Mouse (Mus musculus) CH12.LX (cell line): Measurements from ENCODE around the gene Gm26938. TPM values are rescaled to one million over a fixed set of nuclear protein-coding genes. Genes with fewer than 3 reads are reported as not detected.

Experiments used
- DNase-seq: peaks from one replicate; pipeline ENCODE4 v3.0.0-alpha.2; 2013; ENCODE audit errors: extremely low read depth
- H3K27ac ChIP-seq: 2 replicates; pipeline ENCODE4 v1.5.1; 2012; ENCODE audit warnings: low read depth, mild to moderate bottlenecking, control low read depth, moderate library complexity; ENCODE audit not compliant: insufficient read depth
- H3K27me3 ChIP-seq: replicated peaks from 2 replicates; pipeline ENCODE3; 2012; ENCODE audit warnings: inconsistent platforms
- H3K36me3 ChIP-seq, 2 experiments: replicated peaks in 1 of 2; 2 replicates each; pipeline versions ENCODE3 to v1.6.1; 2012; ENCODE audit warnings: inconsistent platforms in 1 of 2, low read length in 1 of 2, mild to moderate bottlenecking in 1 of 2, mixed read lengths in 1 of 2, moderate library complexity in 1 of 2; ENCODE audit not compliant: control insufficient read depth in 1 of 2, insufficient read depth in 1 of 2
- H3K4me1 ChIP-seq, 2 experiments: 2 replicates each; pipeline ENCODE4 v1.6.1; 2012; ENCODE audit warnings: inconsistent platforms in 1 of 2, moderate library complexity in 1 of 2; ENCODE audit not compliant: insufficient read depth in 2 of 2, control insufficient read depth in 1 of 2
- H3K4me2 ChIP-seq: 2 replicates; pipeline ENCODE4 v1.6.1; 2012; ENCODE audit warnings: low read depth, mild to moderate bottlenecking, control low read depth; ENCODE audit not compliant: poor library complexity, insufficient read depth, severe bottlenecking
- H3K4me3 ChIP-seq, 3 experiments: fragments of 150-350 bp in 1 of 3; sonication (generic) in 1 of 3; replicated peaks in 1 of 3; 2 replicates each; pipeline versions ENCODE3 to v1.5.1; 2011 to 2012; ENCODE audit warnings: low read depth in 2 of 3, low read length in 2 of 3, mild to moderate bottlenecking in 2 of 3, moderate library complexity in 2 of 3, control low read depth in 1 of 3, improper control_type of control experiment in 1 of 3, inconsistent platforms in 1 of 3, mixed read lengths in 1 of 3; ENCODE audit not compliant: poor library complexity in 1 of 3
- H3K79me2 ChIP-seq: replicated peaks from 2 replicates; pipeline ENCODE4 v1.6.1; 2012; ENCODE audit warnings: mild to moderate bottlenecking, moderate library complexity; ENCODE audit not compliant: control insufficient read depth, poor library complexity, insufficient read depth, severe bottlenecking; ENCODE audit errors: extremely low read depth
- H3K9ac ChIP-seq: 2 replicates; pipeline ENCODE4 v1.6.1; 2012; ENCODE audit warnings: low read depth, mild to moderate bottlenecking, control low read depth, moderate library complexity; ENCODE audit not compliant: insufficient read depth
- H3K9me3 ChIP-seq: replicated peaks from 2 replicates; pipeline ENCODE3; 2012; ENCODE audit warnings: low read length, inconsistent platforms, mixed read lengths
- CHD1 ChIP-seq: IDR thresholded peaks from 2 replicates; pipeline ENCODE4 v1.6.1; 2012; ENCODE audit warnings: low read depth, low read length, improper control_type of control experiment, inconsistent platforms
- CTCF ChIP-seq, 2 experiments: IDR thresholded peaks in 1 of 2; conservative IDR thresholded peaks in 1 of 2; 2 replicates each; pipeline ENCODE4 v1.5.1; 2011 to 2012; ENCODE audit warnings: low read depth in 2 of 2, low read length in 2 of 2, improper control_type of control experiment in 1 of 2, inconsistent platforms in 1 of 2, mild to moderate bottlenecking in 1 of 2, moderate library complexity in 1 of 2
- E2F4 ChIP-seq: IDR thresholded peaks from 2 replicates; pipeline ENCODE4 v1.6.1; 2011; ENCODE audit warnings: low read depth, low read length, improper control_type of control experiment; ENCODE audit not compliant: insufficient replicate concordance
- GABPA ChIP-seq: IDR thresholded peaks from 2 replicates; pipeline ENCODE4 v1.6.1; 2012; ENCODE audit warnings: low read depth, low read length, improper control_type of control experiment, inconsistent platforms; ENCODE audit not compliant: insufficient replicate concordance
- HCFC1 ChIP-seq: IDR thresholded peaks from 2 replicates; pipeline ENCODE4 v1.6.1; 2012; ENCODE audit warnings: low read depth, mild to moderate bottlenecking, inconsistent platforms, low read length, improper control_type of control experiment
- IRF4 ChIP-seq: IDR thresholded peaks from 2 replicates; pipeline ENCODE4 v1.6.1; 2014; ENCODE audit warnings: low read depth, mild to moderate bottlenecking, inconsistent platforms, low read length, improper control_type of control experiment
- JUND ChIP-seq: conservative IDR thresholded peaks from 2 replicates; pipeline ENCODE4 v1.6.1; 2011; ENCODE audit warnings: low read depth, low read length, improper control_type of control experiment
- MAX ChIP-seq: IDR thresholded peaks from 2 replicates; pipeline ENCODE4 v1.6.1; 2011; ENCODE audit warnings: low read length, improper control_type of control experiment
- MAZ ChIP-seq: IDR thresholded peaks from 2 replicates; pipeline ENCODE4 v1.6.1; 2012; ENCODE audit warnings: low read depth, mild to moderate bottlenecking, inconsistent platforms, low read length, improper control_type of control experiment, moderate library complexity
- NRF1 ChIP-seq: IDR thresholded peaks from 2 replicates; pipeline ENCODE4 v1.6.1; 2014; ENCODE audit warnings: low read depth, mild to moderate bottlenecking, inconsistent platforms, low read length, improper control_type of control experiment, moderate library complexity
- PAX5 ChIP-seq: IDR thresholded peaks from 2 replicates; pipeline ENCODE4 v1.6.1; 2012; ENCODE audit warnings: low read length, inconsistent platforms, mixed read lengths
- POLR2A ChIP-seq: IDR thresholded peaks from 2 replicates; pipeline ENCODE4 v1.6.1; 2011; ENCODE audit warnings: low read depth, mild to moderate bottlenecking, improper control_type of control experiment, low read length
- POLR2AphosphoS2 ChIP-seq: IDR thresholded peaks from 2 replicates; pipeline ENCODE4 v1.6.1; 2011; ENCODE audit warnings: low read depth, low read length, improper control_type of control experiment
- RAD21 ChIP-seq: IDR thresholded peaks from 2 replicates; pipeline ENCODE4 v1.6.1; 2011; ENCODE audit warnings: low read depth, mild to moderate bottlenecking, low read length, improper control_type of control experiment, moderate library complexity
- RCOR1 ChIP-seq: conservative IDR thresholded peaks from 2 replicates; pipeline ENCODE4 v1.6.1; 2012; ENCODE audit warnings: low read depth, mild to moderate bottlenecking, inconsistent platforms, low read length, improper control_type of control experiment
- TBP ChIP-seq: conservative IDR thresholded peaks from 2 replicates; pipeline ENCODE4 v1.6.1; 2011; ENCODE audit warnings: low read depth, low read length, improper control_type of control experiment
- USF1 ChIP-seq: IDR thresholded peaks from 2 replicates; pipeline ENCODE4 v1.6.1; 2014; ENCODE audit warnings: low read depth, mild to moderate bottlenecking, inconsistent platforms, low read length, improper control_type of control experiment
- USF2 ChIP-seq: conservative IDR thresholded peaks from 2 replicates; pipeline ENCODE4 v1.6.1; 2011; ENCODE audit warnings: low read depth, low read length, improper control_type of control experiment
- ZC3H11A ChIP-seq: IDR thresholded peaks from 2 replicates; pipeline ENCODE4 v1.6.1; 2012; ENCODE audit warnings: low read depth, mild to moderate bottlenecking, inconsistent platforms, low read length, improper control_type of control experiment
- ZNF384 ChIP-seq: IDR thresholded peaks from 2 replicates; pipeline ENCODE4 v1.6.1; 2012; ENCODE audit warnings: low read depth, low read length, improper control_type of control experiment, inconsistent platforms
- dilution Hi-C: fragments of 300-500 bp; cut with MboI; formaldehyde crosslinking; loops from 2 replicates; pipeline ENCODE4 v1.14.3; 2020; ENCODE audit warnings: low sequenced_read_pairs; ENCODE audit not compliant: extremely low pct_unique_long_range_greater_than_20kb, extremely low pct_ligation_motif_present
- in situ Hi-C: fragments of 300-500 bp; cut with MboI; formaldehyde crosslinking; loops from 3 replicates; pipeline ENCODE4 v1.14.3; 2019; ENCODE audit warnings: low sequenced_read_pairs, low pct_ligation_motif_present, low pct_unique_long_range_greater_than_20kb, mixed read lengths
- polyA plus RNA-seq: library from polyadenylated mRNA; unstranded; fragments of >175 nt; gene quantifications from 2 replicates; pipeline ENCODE4 v1.2.1, GENCODE M21; 2012; ENCODE audit warnings: low read depth; ENCODE audit not compliant: insufficient read length
- total RNA-seq, 2 experiments: library from RNA; depleted of rRNA; stranded (reverse); fragments of 300-350 nt in 1 of 2; fragments of >200 nt in 1 of 2; gene quantifications; 2 replicates each; pipeline ENCODE4 v1.2.3; 2012 to 2014

The Gm26938 gene
- total and polyA plus RNA-seq, 3 experiments = not detected

GRCm38 (mm10) chr5:139816445-139816844 is 9.8 kb downstream of the Gm26938 start:
- Histone ChIP-seq H3K27ac (no peak overlapping the region), H3K9me3 (no peaks in the 10 kb centered on the region), H3K36me3 (peaks cover under 1 to 24% of the 10 kb centered on the region in 2 experiments), H3K9ac (no peak overlapping the region), H3K4me1 (peaks cover 16 to 24% of the 10 kb centered on the region in 2 experiments), H3K4me2 (no peak overlapping the region), H3K79me2 (no peaks in the 10 kb centered on the region), H3K27me3 (peaks cover 10% of the 10 kb centered on the region), H3K4me3 (no peak overlapping the region)
- dilution Hi-C loops = no loop called here
- TF ChIP-seq E2F4 (no peak), USF2 (no peak), RAD21 (no peak), NRF1 (no peak), TBP (no peak), PAX5 (no peak), CHD1 (no peak), GABPA (no peak), IRF4 (no peak)
- DNase-seq = no peak
- in situ Hi-C loops = no loop called here

DNA sequence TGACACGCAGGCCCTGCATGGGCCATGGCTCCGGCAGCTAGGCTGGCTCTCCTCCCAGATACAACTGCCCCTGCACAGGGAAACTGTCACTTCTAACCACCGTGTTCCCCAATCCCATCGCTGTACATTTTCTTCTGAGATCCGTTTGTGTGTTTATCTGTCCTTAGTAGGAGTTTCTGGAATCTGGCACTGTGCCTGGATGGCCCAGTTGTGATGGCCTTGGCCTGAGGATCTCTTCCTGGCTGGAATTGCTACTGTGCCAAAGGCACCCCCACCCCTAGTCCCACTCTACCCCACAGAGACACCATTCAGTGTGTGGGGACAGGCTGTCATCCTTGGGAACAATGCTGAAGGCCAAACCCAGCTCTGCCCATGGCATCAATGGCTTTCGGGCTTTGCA is 10.2 kb downstream of the Gm26938 start:
- TF ChIP-seq IRF4 (no peak), NRF1 (no peak), JUND (no peak), MAX (no peak), POLR2AphosphoS2 (no peak), ZC3H11A (no peak), HCFC1 (no peak), RCOR1 (no peak), E2F4 (no peak), POLR2A (no peak), GABPA (no peak), MAZ (no peak), PAX5 (no peak), USF1 (no peak), ZNF384 (no peak), CTCF (conservative IDR thresholded peaks at IDR 0.05 in 1 of 2, IDR thresholded peaks at IDR 0.05 in 1 of 2; ENCODE audit: low read depth in 2 of 2, low read length in 2 of 2) (no peak)
- dilution Hi-C loops (no loop called here), in situ Hi-C loops (no loop called here)
- H3K79me2 ChIP-seq = no peaks in the 10 kb centered on the region
- no peak overlapping the region for H3K9ac ChIP-seq
- H3K4me2 ChIP-seq = no peak overlapping the region
- H3K36me3 ChIP-seq = peaks cover 0 to 19% of the 10 kb centered on the region in 2 experiments
- no peaks in the 10 kb centered on the region for H3K9me3 ChIP-seq
- peaks cover 16 to 24% of the 10 kb centered on the region in 2 experiments for H3K4me1 ChIP-seq
- H3K4me3 ChIP-seq = no peak overlapping the region
- H3K27ac ChIP-seq = no peak overlapping the region
- peaks cover 10% of the 10 kb centered on the region for H3K27me3 ChIP-seq
- no peak for DNase-seq
